Mouse (Mus musculus): ENCODE data around the gene Unc93b1.

The Unc93b1 gene

GRCm38 (mm10) chr19:3913692-3914091, 21.3 kb upstream of the Unc93b1 start:
- DNase-seq (ENCODE audit: low spot score in 2 of 2), result no peak

DNA sequence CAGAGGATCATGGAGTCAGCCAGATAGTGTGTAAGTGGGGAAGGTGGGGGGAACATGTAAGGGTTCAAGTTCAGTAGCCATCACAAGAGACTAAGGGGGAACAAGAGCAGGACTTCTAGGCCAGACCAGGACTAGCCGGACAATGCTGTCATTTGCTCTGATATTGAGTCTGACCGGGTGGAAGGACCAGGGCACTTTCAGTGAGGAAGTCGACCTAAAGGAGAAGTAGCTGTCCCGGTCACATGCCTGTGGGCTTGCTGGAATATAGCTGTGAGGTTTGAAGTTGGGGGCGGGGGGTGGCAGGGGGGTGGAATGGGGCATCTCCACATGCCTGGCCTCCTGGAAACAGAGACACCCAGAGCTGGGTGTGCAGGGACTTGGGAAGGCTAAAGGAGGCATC, 20.5 kb upstream of the Unc93b1 start:
- DNase-seq (ENCODE audit: low spot score in 2 of 2), result no peak

DNA sequence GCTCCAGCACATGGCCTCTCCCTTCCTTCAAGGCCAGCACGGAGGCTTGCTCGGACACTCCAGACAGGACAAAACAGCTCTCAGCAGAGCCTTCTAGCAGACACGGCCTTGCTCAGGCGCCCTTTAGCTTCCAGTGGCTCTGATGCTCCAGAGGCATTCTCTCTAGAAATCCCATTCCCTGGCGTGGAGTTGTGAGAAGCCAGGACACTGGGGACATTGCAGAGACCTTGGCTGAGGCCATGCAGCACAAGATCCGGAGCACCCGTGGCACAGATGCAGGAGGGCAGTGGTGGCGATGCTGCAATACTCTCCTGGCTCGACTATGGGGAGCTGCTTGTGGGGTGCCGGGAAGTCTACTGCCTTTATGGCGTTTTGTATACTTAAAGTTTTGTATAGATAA, 18.3 kb upstream of the Unc93b1 start:
- DNase-seq (ENCODE audit: low spot score in 2 of 2), result no peak

DNA sequence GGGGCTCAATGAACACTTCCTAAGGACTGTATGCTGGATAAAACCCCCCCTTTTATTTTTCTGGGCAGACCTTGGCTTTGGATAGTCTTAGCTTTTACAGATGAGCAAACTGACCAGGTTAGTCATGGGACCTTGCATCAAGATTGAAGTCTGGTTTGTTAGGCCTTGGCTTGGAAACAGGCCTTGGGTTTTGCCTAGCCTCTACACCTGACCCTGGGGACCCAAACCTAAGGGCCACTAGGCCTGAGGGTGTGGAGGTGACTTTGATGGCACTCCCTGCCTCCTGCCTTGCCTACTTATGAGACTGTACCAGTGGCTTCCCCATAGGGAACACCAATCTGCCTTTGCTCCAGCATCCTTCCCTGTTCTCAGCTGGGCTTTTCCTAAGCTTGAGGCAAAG, 15.1 kb upstream of the Unc93b1 start:
- no peak for DNase-seq (ENCODE audit: low spot score in 2 of 2)

DNA sequence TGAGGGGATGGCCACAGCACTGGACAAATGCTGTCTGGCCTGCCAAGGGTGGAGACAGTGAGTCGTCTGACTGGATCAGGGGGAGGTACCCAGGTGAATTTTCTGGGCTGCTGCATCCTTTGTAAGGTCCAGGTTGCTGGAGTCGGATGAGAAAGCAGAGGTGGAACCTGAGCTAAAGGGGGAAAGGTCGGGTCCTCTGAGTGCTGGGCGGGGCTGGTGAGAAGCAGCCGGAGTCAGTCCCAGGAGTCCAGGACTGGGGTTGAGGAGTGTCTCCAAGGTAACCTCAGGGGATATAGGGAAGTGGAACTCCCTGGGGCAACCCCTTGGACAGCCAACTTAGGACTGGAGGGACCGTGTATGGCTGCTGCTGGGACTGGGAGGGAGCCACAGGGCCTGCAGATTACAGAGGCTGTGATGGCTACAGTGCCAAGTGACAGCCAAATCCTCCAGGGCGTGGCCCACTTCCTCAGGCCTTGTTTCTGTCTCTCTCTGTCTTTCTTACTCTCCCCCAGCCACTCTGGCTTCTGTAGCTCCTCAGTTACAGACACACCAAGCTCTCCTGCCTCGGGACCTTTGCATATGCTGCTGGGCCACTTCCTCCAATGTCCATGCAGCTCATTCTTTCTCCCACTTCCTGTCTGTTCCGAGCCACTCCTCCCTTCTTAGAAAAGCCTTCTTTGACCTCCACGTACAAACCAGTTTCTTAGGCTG, 12.2 kb upstream of the Unc93b1 start:
- DNase-seq (ENCODE audit: low spot score in 2 of 2), result no peak

DNA sequence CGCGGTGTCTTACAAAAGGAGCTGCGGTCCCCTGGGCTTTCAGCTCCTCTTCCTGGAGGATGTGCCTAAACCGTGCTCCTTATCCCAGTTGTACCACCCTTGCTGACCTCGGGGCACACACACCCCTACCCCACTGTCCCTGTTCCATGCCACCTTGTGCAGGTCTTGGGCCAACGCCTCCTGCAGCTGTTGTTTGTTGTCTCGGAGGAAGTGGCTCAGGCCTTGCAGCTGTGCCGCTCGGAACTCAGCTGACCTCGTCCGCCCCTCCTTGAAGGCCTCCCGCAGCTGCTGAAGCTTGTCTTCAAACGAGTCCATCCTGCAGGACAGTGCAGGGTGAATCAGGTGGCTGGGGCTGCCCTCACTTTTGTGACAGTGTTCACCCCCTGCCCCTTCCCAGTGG, 11.4 kb upstream of the Unc93b1 start:
- no peak for DNase-seq (ENCODE audit: low spot score in 2 of 2)

DNA sequence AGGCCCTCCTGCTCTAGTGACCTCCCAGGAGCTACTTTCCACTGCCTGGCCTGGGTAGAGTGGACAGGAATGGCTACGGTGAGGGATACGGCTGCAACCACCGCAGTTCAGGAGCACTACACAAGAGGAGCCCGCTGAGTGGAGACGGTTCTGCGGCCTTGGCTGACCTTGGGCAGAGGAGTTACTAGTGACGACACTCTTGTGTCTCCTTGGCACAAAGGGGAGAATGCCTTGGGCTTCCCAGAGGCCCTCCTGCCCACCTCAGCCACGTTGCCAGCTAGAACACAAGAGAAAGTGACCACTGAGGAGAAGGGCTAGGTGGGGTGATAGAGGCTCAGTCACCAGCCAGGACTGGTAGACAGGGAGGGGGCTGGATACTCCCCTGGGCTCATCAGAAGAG, 10.8 kb upstream of the Unc93b1 start:
- no peak for DNase-seq (ENCODE audit: low spot score in 2 of 2)

DNA sequence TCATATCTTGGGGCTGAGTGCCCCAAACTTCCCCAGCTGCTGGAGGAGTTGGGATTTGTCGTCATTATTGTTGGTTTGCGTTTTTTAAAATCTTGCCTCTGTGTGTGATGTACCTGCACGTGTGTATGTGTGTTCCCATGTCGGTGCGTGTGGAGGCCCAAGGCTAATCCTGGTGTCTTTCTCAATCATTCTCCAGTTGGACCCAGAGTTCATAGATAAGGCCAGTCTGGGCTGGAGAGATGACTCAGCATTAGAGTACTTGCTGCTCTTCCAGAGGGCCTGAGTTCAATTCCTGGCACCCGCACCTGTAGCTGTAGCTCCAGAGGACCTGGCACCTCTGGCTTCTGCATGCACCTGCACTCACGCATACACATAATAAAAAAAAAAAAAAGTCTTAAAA, 10.1 kb upstream of the Unc93b1 start:
- DNase-seq (ENCODE audit: low spot score in 2 of 2), result no peak

- no peak for DNase-seq (ENCODE audit: low spot score in 2 of 2)
Observed at GRCm38 (mm10) chr19:3925859-3926258, 9.1 kb upstream of the Unc93b1 start.

- no peak for DNase-seq (ENCODE audit: low spot score in 2 of 2)
Observed at GRCm38 (mm10) chr19:3926279-3926678, 8.7 kb upstream of the Unc93b1 start.

GRCm38 (mm10) chr19:3926685-3927084, 8.3 kb upstream of the Unc93b1 start:
- DNase-seq (ENCODE audit: low spot score in 2 of 2), result no peak

DNA sequence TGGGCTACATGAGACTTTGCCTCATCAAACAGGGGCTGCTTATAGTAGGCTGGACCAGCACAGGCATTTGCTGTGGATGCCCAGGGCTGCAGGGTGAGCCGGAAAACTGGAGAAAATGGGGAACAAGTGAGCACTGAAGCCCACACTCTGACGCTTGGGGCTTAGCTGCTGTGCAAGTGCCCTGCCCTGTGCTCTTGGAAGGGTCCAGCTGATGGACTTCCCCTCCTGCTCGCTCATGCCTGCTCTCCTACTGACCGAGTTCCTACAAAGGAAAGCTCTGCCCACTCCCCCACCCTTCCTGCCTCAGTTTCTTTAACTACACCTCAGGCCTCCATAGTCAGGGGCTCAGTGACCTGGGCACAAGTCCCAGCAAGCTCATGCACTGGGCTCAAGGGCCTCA, 7.0 kb upstream of the Unc93b1 start:
- no peak for DNase-seq (ENCODE audit: low spot score in 2 of 2)

DNA sequence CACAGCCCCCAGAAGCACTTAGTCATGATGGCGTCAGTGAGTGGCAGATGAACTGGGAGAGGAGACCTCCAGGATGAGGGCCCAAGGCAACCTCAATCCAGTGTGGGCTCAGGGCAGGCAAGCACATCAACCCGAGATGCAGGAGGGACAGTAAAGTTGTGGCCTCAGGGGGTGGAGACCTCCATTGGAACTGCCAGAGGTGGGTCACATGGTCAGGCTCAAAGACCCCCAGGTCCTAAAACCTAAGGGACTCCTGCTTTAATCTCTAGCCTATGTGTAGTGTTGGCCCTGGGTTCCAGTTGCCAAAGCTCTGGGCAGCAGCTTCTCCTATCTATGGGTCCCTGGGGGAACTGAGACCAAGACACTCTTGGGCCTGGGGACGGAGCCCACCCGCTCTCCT, 6.2 kb upstream of the Unc93b1 start:
- DNase-seq (ENCODE audit: low spot score in 2 of 2), result no peak

GRCm38 (mm10) chr19:3929211-3929941, 5.6 kb upstream of the Unc93b1 start, which contains the start of gene Aldh3b1:
TSS of gene Aldh3b1 (minus strand) at chr19:3929808.
- DNase-seq (ENCODE audit: low spot score in 2 of 2), result peak; percentile 47 to 61

DNA sequence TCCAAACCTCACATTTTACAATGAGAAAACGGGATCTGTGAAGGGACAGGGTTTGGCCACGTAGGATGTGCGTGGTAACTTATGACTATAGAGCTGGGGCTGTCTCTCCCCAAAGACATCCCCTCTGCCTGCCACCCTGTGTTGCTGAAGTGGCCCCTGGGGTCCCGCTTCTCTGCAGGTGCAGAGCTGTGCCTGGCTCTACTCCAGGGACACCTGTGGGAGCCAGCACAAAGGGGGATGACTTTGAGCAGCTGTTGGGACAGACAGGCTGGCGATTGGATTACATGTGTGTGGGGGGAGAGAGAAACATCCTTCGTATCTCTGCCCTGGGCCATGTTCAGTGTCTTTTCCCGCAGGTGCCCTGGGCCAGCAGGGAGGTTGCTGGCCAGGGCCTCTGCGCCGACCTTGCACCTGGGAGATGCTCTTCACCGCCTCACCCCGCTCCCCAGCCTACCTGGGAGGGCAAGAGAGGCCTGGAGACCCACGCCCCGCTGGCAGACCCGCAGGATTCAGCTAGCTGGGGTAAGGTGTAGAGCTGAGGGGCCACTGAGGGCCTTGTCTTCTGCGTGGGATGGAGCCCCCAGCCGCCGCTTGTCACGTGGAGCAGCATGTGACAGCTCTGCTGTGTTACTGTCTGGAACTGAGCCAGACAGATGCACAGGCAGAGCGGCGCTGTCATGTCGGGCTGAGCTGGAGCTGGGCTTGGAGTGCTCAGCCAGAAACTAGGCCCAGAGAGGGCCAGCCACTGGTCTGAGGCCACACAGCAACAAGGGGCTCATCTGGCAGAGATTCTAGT, 4.5 kb upstream of the Unc93b1 start:
- DNase-seq (ENCODE audit: low spot score in 2 of 2), result no peak

DNA sequence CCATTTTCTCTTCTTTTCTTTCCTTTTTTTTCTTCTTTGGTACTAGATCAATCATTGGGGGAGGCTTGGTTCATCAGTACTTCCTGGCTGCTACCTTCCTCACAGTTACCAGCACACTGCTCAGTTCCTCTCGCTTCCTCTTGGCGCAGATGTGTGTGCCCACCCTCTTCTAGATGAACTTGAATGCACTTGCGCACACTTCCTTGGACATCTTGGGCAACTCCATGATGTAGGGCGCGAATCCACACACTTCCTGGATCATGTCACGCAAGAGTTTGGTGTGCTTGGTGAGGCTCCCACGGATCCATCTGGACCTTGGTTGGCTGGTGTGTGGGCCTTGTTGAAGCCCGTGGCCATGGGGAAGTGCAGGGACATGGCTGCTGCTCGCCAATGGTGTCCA, 3.3 kb upstream of the Unc93b1 start:
- no peak for DNase-seq (ENCODE audit: low spot score in 2 of 2)

- no peak for DNase-seq (ENCODE audit: low spot score in 2 of 2)
Observed at GRCm38 (mm10) chr19:3935896-3936850, 1.2 kb downstream of the Unc93b1 start.

- DNase-seq (ENCODE audit: low spot score in 2 of 2), result no peak
Observed at GRCm38 (mm10) chr19:3942315-3942714, 7.3 kb downstream of the Unc93b1 start.

- no peak for DNase-seq (ENCODE audit: low spot score in 2 of 2)
Observed at GRCm38 (mm10) chr19:3942986-3943735, 8.2 kb downstream of the Unc93b1 start.

DNA sequence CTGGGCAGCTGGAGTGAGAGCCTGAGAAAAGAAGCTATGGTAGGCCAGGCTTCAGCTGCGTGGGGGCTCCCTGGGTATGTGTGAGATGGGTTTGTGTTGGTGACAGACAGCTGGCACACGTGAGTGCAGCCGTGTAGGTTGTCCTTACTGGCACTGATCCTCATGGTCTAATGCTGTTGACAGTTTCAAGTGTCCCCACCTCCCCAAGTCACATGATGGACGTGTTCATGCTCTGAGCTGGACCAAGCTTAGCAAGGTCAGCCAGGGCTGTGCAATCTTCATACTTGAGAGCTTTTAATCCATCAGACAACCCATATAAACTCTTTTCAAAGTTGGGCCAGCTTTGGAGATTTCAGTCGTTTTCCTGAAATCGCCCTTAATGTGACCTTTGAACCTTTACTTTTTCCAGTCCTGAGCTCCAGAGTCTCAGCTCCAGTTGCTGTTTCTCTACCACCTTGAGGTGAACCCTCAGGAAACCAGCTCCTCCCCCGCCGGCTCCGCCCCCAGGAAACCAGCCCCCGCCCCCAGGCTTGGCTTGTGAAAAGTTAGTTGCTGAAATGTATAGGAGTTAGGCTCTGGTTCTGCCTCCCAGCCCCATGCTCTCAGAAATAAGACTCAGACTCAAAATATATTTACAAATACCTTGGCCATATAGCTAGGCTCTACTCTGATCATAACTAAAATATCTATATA, 11.0 kb downstream of the Unc93b1 start:
- no peak for DNase-seq (ENCODE audit: low spot score in 2 of 2)
